Mouse (Mus musculus): ENCODE data around the gene Tacstd2. TPM values are rescaled to one million over a fixed set of nuclear protein-coding genes. Genes with fewer than 3 reads are reported as not detected.
"Not testable (repeated sequence)": the region's sequence is repeated elsewhere in the genome, so short reads cannot be mapped to it uniquely, and the experiment has no call there.

The Tacstd2 gene
- polyA plus RNA-seq, 1 experiment from 2014 or later, result 0.53 TPM

DNA sequence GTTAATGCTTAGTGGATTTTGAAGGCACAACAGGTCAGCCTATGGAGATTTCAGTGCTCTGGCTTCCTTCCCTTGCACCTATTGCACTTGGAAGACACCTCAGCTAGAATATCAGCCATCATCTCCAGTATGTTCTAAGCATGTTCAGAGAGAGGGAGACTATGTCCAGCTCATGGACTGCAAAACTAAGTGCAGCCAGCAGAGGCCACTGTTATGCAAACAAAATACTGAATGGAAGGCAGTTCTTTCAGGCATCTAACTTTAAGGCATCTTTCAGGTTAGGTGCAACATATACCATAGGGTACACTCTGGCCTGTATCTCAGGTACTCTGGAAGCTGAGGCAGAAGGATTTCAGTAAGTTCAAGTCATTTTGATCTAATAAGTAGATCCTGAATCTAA is 24.8 kb downstream of the Tacstd2 start:
- no peaks in the 10 kb centered on the region for H3K27me3 ChIP-seq (replicated peaks)
- no peak overlapping the region for H3K9ac ChIP-seq
- H3K9me3 ChIP-seq, result no peaks in the 10 kb centered on the region
- H3K4me3 ChIP-seq, result no peak overlapping the region
- no peaks in the 10 kb centered on the region for H3K4me1 ChIP-seq
- no peak overlapping the region for H3K4me2 ChIP-seq
- H3K27ac ChIP-seq (replicated peaks), result no peak overlapping the region
- ATAC-seq (ENCODE audit: extremely low read depth, insufficient number of reproducible peaks, low FRiP score, low TSS enrichment), result no peak
- no peaks in the 10 kb centered on the region for H3K36me3 ChIP-seq

GRCm38 (mm10) chr6:67501938-67502337 is 33.7 kb downstream of the Tacstd2 start:
- not testable (repeated sequence) for H3K9ac ChIP-seq; H3K4me1 ChIP-seq; H3K9me3 ChIP-seq; H3K4me2 ChIP-seq; H3K4me3 ChIP-seq; H3K27me3 ChIP-seq (replicated peaks); H3K27ac ChIP-seq (replicated peaks); ATAC-seq (ENCODE audit: extremely low read depth, insufficient number of reproducible peaks, low FRiP score, low TSS enrichment); H3K36me3 ChIP-seq
- WGBS, result 75% methylated on average over 2 of the region's 6 CpGs

DNA sequence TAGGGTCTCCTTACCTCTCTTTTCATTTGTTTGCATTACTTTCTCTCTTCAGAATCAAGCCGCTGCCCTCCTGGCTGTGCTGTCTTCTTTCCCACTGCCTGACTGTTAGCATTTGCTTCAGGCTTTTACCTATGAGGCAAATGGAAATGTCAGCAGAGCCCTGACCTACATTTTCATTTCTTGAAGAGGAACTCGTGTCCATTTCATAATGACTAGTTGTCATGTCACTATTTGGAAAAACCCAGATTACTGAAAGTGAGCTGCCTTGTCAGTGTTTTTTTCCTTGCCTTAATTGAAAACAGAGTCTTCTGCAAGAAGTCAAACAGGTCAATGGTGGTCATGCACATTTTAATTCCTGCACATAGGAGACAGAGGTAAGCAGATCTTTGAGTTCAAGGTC is 43.8 kb downstream of the Tacstd2 start, which contains the start of gene Il23r:
TSS of gene Il23r (minus strand) at position 101 of the 400 bp plus-strand sequence.
- Histone ChIP-seq H3K36me3 (no peaks in the 10 kb centered on the region), H3K27ac (replicated peaks) (no peak within 1 kb of the TSS), H3K9ac (no peak within 1 kb of the TSS), H3K9me3 (0 out of 2 replicates have a peak, but pooled peaks cover 3% of the 10 kb centered on the region), H3K4me2 (no peak within 1 kb of the TSS), H3K27me3 (replicated peaks) (no peaks in the 10 kb centered on the region), H3K4me1 (no peaks in the 10 kb centered on the region), H3K4me3 (no peak within 1 kb of the TSS)
- ATAC-seq (ENCODE audit: extremely low read depth, insufficient number of reproducible peaks, low FRiP score, low TSS enrichment), result no peak
- 69% methylated on average over 2 of the region's 2 CpGs for WGBS

Other genes with a start within 250 kb of the Tacstd2 start
- 0.07 TPM in 1 of 2 replicates, not detected in the other for gene Il12rb2, start 159.6 kb downstream of the Tacstd2 start, polyA plus RNA-seq (2015; fragmentation: Nextera tagmentation; extraction: Ambion mirVana)
- not detected in 2 replicates for gene Il23r, start 43.9 kb downstream of the Tacstd2 start, polyA plus RNA-seq (2015; fragmentation: Nextera tagmentation; extraction: Ambion mirVana)

All from heart, embryonic 13.5 days (tissue).